Mouse (Mus musculus): Measurements from ENCODE around the gene Acp7. TPM values are rescaled to one million over a fixed set of nuclear protein-coding genes. Genes with fewer than 3 reads are reported as not detected.
"Not testable (repeated sequence)": the region's sequence is repeated elsewhere in the genome, so short reads cannot be mapped to it uniquely, and the experiment has no call there.

The Acp7 gene
- total RNA-seq (2014; rRNA removed) (0.24 and 0.85 TPM in 2 replicates), polyA plus RNA-seq (2015; fragmentation: Nextera tagmentation; extraction: Ambion mirVana) (0.12 and 0.50 TPM in 2 replicates)

DNA sequence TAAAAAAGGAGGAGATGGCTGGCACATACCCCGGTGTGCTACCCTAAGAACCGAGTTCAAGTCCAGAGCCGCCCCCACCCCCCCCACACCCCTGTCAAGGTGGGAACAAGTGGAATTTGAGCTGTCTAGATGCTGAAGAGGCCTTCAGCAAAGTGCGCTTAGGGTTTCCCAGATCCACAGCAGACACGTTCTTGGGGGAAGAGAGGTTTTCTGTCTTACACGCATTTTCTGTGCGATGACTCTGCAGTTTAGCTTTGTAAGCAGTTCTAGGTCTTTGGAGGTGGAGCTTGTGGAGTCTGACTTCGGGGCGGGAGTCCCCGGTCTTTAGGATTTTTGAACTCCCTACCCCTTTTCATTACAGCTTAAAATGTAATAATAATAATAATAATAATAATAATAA is at the start of gene Acp7:
Gene Acp7, minus strand, starts transcription at position 260 of the 400 bp plus-strand sequence.
- DNase-seq = peak; percentile 4
- H3K9me3 ChIP-seq (ENCODE audit: low read length) = no peaks in the 10 kb centered on the region
- ATAC-seq = no peak
- H3K9ac ChIP-seq = no peak within 1 kb of the TSS
- H3K27me3 ChIP-seq (ENCODE audit: insufficient read depth, low read length) = peaks cover 25% of the 10 kb centered on the region
- peak within 1 kb of the TSS; percentile 24; the same call in 1 of the 2 replicates for H3K4me3 ChIP-seq (ENCODE audit: low read depth, low read length)
- no peaks in the 10 kb centered on the region for H3K36me3 ChIP-seq (ENCODE audit: insufficient read depth)
- 27% methylated on average over 10 of the region's 10 CpGs for WGBS
- H3K4me1 ChIP-seq (ENCODE audit: insufficient read depth) = no peaks in the 10 kb centered on the region
- no peak for TF ChIP-seq CTCF (IDR thresholded peaks at IDR 0.05; ENCODE audit: low read depth)
- H3K27ac ChIP-seq (ENCODE audit: low read depth, low read length) = no peak within 1 kb of the TSS
- peak within 1 kb of the TSS; percentile 43 for H3K4me2 ChIP-seq (ENCODE audit: low read depth)

DNA sequence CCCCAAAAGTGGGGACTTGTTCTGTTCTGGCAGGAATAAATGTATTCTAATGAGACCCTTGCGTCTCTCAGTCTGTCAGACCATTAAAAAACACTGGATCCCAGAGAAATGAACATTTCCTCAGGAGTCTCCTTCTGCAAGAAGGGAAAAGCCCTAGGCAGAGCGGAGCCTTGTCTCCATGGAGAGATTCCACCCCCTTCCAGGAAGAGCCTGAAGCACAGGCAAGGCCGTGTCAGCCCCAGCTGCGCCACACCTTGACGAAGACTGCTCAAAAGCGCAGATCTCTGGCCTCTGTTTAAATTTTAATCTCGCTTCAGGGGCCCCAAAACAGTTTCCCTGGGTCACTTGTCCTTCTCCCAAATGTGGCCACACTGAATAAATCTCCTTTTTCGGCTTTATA is 46.5 kb upstream of the Acp7 start:
- 90% methylated on average over 8 of the region's 8 CpGs for WGBS
- no peaks in the 10 kb centered on the region for H3K36me3 ChIP-seq (ENCODE audit: insufficient read depth)
- DNase-seq (no peak), ATAC-seq (no peak)
- H3K27me3 ChIP-seq (ENCODE audit: insufficient read depth, low read length) = no peaks in the 10 kb centered on the region
- no peak overlapping the region for H3K4me3 ChIP-seq (ENCODE audit: low read depth, low read length)
- H3K27ac ChIP-seq (ENCODE audit: low read depth, low read length) = no peak overlapping the region
- TF ChIP-seq CTCF (IDR thresholded peaks at IDR 0.05; ENCODE audit: low read depth) = no peak
- no peaks in the 10 kb centered on the region for H3K4me1 ChIP-seq (ENCODE audit: insufficient read depth)
- H3K4me2 ChIP-seq (ENCODE audit: low read depth) = no peak overlapping the region
- H3K9me3 ChIP-seq (ENCODE audit: low read length) = no peaks in the 10 kb centered on the region
- H3K9ac ChIP-seq = no peak overlapping the region

DNA sequence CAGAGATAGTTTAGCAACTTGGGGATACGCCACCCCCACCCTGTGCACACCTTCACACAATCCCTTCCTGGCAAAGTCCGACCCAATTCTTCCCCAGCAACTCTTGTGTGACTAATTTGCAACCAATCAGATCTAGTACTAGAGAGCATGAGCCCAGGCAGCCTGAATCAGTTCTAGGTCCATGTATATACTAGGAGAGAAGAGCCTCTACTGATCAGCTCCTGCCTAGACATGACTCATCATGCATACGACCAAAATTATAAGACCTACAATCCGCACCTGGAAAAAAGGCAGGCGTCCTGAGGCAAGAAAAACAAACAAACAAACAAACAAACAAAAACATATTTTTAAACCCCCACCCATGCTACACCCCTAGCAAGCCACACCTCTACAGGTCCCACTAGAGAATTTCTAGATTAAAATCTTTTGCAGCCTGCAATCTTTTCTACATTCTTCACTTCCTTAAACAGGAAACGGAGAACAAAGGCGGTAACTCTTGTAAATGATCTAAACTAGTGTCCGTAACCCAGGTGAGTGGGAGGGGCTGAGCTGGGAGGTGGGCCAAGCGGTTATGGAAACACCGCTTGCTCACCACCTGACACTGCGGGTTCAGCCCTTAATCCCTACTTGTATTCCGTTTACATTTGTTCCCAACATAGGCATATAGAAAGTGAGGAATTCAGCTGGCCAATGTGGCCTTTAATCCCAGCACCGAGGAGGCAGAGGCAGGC is 45.8 kb upstream of the Acp7 start:
- H3K4me3 ChIP-seq (ENCODE audit: low read depth, low read length) = no peak overlapping the region
- no peak overlapping the region for H3K9ac ChIP-seq
- ATAC-seq = no peak
- H3K27ac ChIP-seq (ENCODE audit: low read depth, low read length) = no peak overlapping the region
- no peaks in the 10 kb centered on the region for H3K4me1 ChIP-seq (ENCODE audit: insufficient read depth)
- DNase-seq = no peak
- no peaks in the 10 kb centered on the region for H3K36me3 ChIP-seq (ENCODE audit: insufficient read depth)
- WGBS = 86% methylated on average over 13 of the region's 13 CpGs
- H3K9me3 ChIP-seq (ENCODE audit: low read length) = no peaks in the 10 kb centered on the region
- H3K4me2 ChIP-seq (ENCODE audit: low read depth) = no peak overlapping the region
- TF ChIP-seq CTCF (IDR thresholded peaks at IDR 0.05; ENCODE audit: low read depth) = no peak
- H3K27me3 ChIP-seq (ENCODE audit: insufficient read depth, low read length) = no peaks in the 10 kb centered on the region

DNA sequence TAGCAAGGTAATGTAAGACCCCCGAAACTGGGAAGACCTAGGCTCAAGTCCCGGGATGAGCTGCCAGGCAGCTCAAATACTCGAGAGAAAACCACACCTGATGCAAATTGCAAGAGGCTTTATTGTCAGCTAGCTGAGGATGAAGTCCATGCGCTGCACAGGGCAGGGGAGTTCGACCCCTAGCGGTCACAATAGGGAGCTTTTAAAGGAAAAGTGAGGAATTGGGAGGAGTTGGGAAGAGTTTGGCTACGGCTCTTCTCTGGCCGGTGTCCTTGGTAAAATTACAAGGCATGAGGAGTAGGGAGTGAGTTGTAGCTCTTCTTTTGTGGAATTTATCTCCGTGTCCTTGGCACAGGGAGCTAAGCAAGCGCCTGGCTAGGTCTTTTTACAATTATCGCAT is 44.6 kb upstream of the Acp7 start:
- TF ChIP-seq CTCF (IDR thresholded peaks at IDR 0.05; ENCODE audit: low read depth) = peak; percentile 45
- ATAC-seq (no peak), DNase-seq (no peak)
- H3K9ac ChIP-seq = no peak overlapping the region
- no peaks in the 10 kb centered on the region for H3K4me1 ChIP-seq (ENCODE audit: insufficient read depth)
- H3K4me3 ChIP-seq (ENCODE audit: low read depth, low read length) = no peak overlapping the region
- H3K36me3 ChIP-seq (ENCODE audit: insufficient read depth) = no peaks in the 10 kb centered on the region
- no peak overlapping the region for H3K27ac ChIP-seq (ENCODE audit: low read depth, low read length)
- H3K4me2 ChIP-seq (ENCODE audit: low read depth) = no peak overlapping the region
- no peaks in the 10 kb centered on the region for H3K27me3 ChIP-seq (ENCODE audit: insufficient read depth, low read length)
- 47% methylated on average over 11 of the region's 11 CpGs for WGBS
- no peaks in the 10 kb centered on the region for H3K9me3 ChIP-seq (ENCODE audit: low read length)

DNA sequence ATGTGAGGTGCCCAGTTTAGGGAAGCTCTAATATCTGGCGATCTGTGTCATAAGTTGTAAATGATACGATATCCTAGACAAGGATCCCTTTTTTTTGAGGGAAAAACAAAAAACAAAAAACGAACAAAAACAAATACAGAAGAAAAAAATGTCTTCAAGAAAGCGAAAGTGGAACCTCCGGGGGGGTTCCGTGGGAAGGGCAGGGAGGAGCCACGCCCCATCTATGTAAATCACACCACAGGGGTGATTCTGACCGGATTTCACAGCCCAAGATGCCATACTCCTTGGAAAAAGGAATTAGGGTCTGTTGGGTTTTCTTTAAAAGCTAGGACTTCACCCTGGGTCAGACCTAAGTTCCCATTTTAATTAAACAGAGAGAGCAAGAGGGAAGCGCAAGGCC is 43.9 kb upstream of the Acp7 start:
- Histone ChIP-seq H3K9me3 (ENCODE audit: low read length) (no peaks in the 10 kb centered on the region), H3K4me2 (ENCODE audit: low read depth) (no peak overlapping the region), H3K36me3 (ENCODE audit: insufficient read depth) (no peaks in the 10 kb centered on the region), H3K27me3 (ENCODE audit: insufficient read depth, low read length) (no peaks in the 10 kb centered on the region), H3K4me3 (ENCODE audit: low read depth, low read length) (no peak overlapping the region), H3K4me1 (ENCODE audit: insufficient read depth) (no peaks in the 10 kb centered on the region), H3K27ac (ENCODE audit: low read depth, low read length) (no peak overlapping the region), H3K9ac (no peak overlapping the region)
- DNase-seq (no peak), ATAC-seq (no peak)
- 84% methylated on average over 9 of the region's 9 CpGs for WGBS
- no peak for TF ChIP-seq CTCF (IDR thresholded peaks at IDR 0.05; ENCODE audit: low read depth)

DNA sequence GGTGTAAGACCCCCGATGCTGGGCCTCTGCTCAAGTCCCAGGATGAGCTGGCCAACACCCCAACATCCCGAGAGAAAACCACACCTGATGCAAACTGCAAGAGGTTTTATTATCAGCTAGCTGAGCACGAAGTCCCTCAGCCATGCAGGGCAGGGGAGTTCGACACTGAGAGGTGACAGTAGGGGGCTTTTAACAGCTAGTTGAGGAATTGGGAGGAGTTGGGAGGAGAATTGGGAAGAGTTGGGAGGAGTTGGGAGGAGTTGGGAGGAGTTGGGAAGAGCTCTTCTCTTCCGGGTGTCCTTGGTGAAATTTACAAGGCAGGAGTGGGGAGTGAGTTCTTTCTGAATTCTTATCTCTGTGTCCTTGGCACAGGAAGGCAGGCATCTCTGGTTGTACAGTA is 41.7 kb upstream of the Acp7 start:
- H3K4me1 ChIP-seq (ENCODE audit: insufficient read depth); DNase-seq; H3K9me3 ChIP-seq (ENCODE audit: low read length); H3K27me3 ChIP-seq (ENCODE audit: insufficient read depth, low read length); ATAC-seq; H3K27ac ChIP-seq (ENCODE audit: low read depth, low read length); H3K36me3 ChIP-seq (ENCODE audit: insufficient read depth); H3K4me3 ChIP-seq (ENCODE audit: low read depth, low read length); H3K9ac ChIP-seq; H3K4me2 ChIP-seq (ENCODE audit: low read depth): not testable (repeated sequence)
- 78% methylated on average over 5 of the region's 5 CpGs for WGBS

DNA sequence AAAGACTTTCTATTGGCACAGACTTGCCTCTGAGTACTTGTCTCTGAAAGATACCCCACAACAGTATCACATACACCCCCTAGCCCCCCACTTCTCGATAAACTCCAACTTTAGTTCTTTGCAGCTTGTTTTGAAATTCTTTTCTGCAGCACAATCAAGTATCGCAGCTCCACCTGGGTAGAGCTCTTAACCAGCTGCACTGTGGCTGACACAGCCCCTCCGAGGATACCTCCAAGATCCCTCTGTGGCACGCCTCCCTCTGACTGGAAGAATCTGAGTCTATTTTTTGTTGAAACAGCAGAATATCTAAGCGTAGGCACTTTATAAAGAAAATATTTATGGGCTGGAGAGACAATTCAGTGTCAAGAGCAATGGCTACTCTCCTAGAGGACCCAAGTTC is 41.1 kb upstream of the Acp7 start:
- H3K36me3 ChIP-seq (ENCODE audit: insufficient read depth) = no peaks in the 10 kb centered on the region
- 90% methylated on average over 5 of the region's 5 CpGs for WGBS
- no peaks in the 10 kb centered on the region for H3K9me3 ChIP-seq (ENCODE audit: low read length)
- no peaks in the 10 kb centered on the region for H3K4me1 ChIP-seq (ENCODE audit: insufficient read depth)
- H3K27ac ChIP-seq (ENCODE audit: low read depth, low read length) = no peak overlapping the region
- H3K27me3 ChIP-seq (ENCODE audit: insufficient read depth, low read length) = no peaks in the 10 kb centered on the region
- no peak for DNase-seq
- no peak for TF ChIP-seq CTCF (IDR thresholded peaks at IDR 0.05; ENCODE audit: low read depth)
- no peak overlapping the region for H3K9ac ChIP-seq
- ATAC-seq = no peak
- H3K4me2 ChIP-seq (ENCODE audit: low read depth) = no peak overlapping the region
- H3K4me3 ChIP-seq (ENCODE audit: low read depth, low read length) = no peak overlapping the region

All from forebrain, postnatal 0 days (tissue).